Mouse (Mus musculus) cerebellum, adult (tissue): ENCODE results near the gene Map3k6.

ENCODE experiments used
- ATAC-seq: cut with Nextera tagmentation; 2 replicates; pipeline ENCODE4 v1.9.2; 2017; ENCODE audit warnings: mild to moderate bottlenecking, moderate library complexity, mixed read lengths; ENCODE audit not compliant: insufficient number of reproducible peaks, low FRiP score, low TSS enrichment

The Map3k6 gene

DNA sequence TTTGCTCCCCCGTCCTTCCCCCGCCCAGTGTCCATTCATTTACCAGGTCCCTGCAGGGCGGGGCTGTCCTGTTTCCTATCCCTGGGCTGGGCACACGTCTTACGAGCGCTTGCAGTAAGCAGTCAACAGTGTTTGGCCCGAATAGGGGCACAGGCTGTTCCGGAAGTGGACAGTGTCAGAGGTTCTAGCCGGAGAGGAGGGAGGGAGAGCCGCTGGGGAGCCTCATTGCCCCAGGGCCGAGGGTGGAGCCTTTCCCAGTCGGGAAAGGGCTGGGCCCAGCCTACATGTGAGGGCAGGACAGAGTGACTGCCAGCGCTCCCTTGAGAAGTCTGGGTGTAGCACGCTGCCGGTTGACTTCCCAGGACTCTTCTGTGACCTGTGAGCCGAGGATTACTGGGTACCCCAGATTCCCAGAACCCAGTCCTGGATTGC, at the start of gene Map3k6:
Gene Map3k6, plus strand, starts transcription at position 329 of the 432 bp plus-strand sequence.
- no peak for ATAC-seq

DNA sequence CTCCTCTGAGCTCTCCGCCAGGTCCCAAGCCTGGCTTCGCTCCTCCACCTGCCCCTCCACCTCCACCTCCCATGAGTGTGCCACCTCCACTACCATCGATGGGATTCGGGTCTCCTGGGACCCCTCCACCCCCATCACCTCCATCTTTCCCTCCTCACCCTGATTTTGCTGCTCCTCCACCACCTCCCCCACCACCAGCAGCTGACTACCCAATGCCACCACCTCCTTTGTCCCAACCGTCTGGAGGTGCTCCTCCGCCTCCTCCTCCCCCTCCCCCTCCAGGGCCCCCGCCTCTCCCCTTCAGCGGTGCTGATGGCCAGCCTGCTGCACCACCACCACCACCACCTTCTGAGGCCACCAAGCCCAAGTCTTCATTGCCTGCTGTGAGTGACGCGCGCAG, 46.1 kb upstream of the Map3k6 start:
- no peak for ATAC-seq

GRCm38 (mm10) chr4:133195014-133195413, 45.6 kb upstream of the Map3k6 start:
- ATAC-seq: no peak

DNA sequence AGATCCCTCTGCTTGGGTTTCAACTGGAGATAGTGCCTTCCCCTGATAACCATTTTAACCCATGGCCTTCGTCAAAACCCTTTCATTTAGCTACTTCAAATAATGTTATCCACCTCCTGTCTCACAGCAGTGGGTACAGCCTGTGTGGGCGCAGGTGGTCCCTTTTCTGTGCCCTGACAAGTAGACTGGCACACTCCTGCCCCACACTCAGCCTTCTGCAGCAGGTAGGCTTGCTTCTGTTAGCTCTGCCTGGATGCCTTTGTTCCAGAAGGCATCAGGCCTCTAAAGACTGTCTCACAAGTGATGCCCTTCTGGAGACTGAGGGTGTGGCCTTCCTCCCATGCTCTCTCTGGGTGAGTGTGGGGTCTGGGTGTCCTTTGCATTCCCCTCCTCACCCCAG, 44.5 kb upstream of the Map3k6 start:
- ATAC-seq: no peak

GRCm38 (mm10) chr4:133196852-133197251, 43.8 kb upstream of the Map3k6 start:
- ATAC-seq: no peak

DNA sequence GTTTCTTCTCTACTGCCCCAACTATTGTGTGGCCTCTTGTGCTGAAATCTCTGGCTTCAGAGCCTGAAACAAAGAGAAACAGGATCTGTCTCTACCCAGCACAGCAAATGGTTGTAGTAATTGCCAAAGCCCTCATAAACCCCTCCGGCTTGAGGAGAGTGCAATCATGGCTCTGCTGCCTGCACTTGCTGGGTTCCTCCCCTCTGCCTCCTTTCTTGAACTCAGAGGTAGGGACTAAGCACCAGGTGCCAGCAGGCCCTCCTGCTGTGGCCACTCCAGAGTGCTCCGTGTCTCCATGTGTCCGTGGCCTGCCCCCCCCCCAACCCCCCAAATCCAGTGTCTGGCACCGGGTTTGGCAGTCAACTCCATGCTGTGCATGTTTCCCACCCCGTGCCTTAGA, 43.3 kb upstream of the Map3k6 start:
- no peak for ATAC-seq

- ATAC-seq: no peak
These were observed 42.8 kb upstream of the Map3k6 start for GRCm38 (mm10) chr4:133197801-133198286.

GRCm38 (mm10) chr4:133198337-133199180, 42.1 kb upstream of the Map3k6 start:
- ATAC-seq: no peak

DNA sequence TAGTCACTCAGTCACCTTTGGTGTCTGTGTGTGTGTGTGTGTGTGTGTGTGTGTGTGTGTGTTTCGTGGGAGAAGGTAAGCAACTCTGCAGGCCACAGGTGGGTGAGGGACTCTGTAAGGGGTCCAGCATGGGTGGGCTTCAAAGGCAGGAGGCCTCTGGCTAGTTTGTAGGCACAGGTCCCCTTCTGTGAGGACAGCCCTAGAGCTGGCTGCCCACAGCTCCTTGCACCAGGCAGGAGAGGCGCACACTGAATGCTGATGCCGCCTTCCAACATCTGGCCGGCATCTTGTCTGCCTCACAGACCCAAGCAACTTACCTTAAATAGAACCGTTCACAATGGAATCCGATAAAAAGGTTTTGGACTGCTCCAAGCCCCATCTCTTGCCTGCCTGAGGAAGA, 40.9 kb upstream of the Map3k6 start:
- no peak for ATAC-seq

GRCm38 (mm10) chr4:133200343-133200742, 40.3 kb upstream of the Map3k6 start:
- no peak for ATAC-seq

- peak; percentile 79; the same call in 1 of the 2 replicates for ATAC-seq
These were observed 39.4 kb upstream of the Map3k6 start for GRCm38 (mm10) chr4:133201006-133201771.

- no peak for ATAC-seq
These were observed 38.4 kb upstream of the Map3k6 start for GRCm38 (mm10) chr4:133202254-133202653.

GRCm38 (mm10) chr4:133203591-133203990, 37.0 kb upstream of the Map3k6 start:
- ATAC-seq: no peak

GRCm38 (mm10) chr4:133204379-133204778, 36.2 kb upstream of the Map3k6 start:
- no peak for ATAC-seq

DNA sequence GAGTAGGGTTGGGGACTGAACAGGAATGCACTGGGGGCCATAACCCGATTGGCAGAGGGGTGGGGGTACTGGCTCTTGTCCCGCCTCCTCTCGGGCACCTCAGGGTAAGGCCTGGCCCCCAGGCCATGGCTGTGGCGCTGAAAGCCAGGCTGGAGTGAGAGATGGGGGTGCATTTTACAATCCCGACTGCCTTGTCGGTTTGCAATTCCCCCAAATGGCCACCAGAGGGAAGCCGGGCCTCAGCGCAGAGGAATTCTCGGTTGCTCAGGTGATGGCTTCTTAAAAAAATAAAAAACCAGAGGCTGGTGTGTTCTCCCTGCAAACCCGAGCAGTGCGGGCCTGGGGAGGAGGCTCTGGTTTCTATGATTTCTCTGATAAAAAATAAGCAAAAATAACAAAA, 31.3 kb upstream of the Map3k6 start:
- ATAC-seq: 0 out of 2 replicates have a peak, but pooled peaks have one; percentile 9

DNA sequence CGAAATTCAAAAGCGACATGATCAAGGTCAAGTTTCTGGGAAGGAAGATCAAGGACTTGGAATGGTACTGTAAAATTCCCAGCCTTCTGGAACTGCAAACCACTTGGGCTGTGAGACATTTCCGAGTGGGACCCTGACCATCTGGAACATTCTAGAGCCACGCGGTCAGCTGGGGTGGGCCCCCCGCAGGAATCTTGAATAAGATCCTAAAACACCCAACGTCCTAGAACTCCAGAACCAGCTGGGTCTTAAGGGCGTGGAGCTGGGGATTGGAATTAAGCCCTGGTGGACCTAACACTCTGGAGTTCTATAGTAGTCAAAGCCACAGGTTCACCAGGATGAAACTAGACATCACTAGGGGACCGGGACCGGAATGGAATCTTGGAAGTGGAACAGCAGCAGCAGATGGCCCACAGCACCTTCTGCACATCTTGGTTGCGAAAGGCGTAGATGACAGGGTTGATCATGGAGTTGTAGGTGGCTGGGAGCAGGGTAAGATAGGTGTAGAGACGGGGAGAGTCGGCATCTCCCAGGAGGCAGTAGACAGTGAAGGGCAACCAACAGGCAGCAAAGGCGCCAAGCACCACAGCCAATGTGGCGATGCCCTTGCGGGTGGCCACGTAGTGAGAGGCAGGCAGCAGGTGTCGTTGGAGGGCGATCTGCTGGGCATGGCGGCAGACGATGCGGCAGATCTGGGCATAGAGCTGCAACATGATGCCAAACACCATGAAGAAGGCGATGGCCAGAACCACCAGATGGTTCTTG, 30.4 kb upstream of the Map3k6 start:
- ATAC-seq: no peak

DNA sequence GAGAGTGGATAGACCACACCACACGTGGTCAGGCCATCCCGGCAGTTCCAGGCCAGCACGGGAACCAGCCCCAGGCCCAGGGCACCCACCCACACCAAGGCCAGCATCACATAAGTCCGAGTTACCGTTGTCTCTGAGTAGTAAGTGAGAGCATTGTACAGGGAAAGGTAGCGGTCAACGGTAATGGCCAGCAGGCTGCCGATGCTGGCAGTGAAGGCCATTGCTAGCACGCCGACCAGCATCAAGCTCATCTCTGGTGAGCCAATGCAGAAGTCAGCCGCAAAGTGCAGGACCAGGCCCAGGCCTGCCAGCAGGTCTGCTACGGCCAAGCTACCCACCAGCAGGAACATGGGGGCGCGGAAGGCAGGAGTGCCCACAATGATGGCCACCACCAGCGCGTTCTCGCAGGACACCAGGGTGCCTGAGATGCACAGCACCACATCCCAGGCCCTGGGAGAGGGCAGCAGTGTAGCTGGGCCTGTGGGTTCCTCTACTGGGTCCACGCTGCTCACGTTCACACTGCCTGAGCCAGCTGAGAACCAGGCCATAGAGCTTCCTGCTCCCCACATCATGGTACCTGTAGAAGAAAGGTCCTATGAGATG, 29.7 kb upstream of the Map3k6 start:
- no peak for ATAC-seq

- peak; percentile 16; the same call in 1 of the 2 replicates for ATAC-seq
These were observed 28.7 kb upstream of the Map3k6 start, which contains the start of the genes Cd164l2 and Gpr3 for GRCm38 (mm10) chr4:133211751-133212561. Gene Cd164l2, plus strand, starts transcription at chr4:133212131. Gene Gpr3, minus strand, starts transcription at chr4:133212536.
